Mouse (Mus musculus) neural tube, embryonic 15.5 days (tissue): ENCODE results near the gene Zcchc14. TPM values are rescaled to one million over a fixed set of nuclear protein-coding genes. Genes with fewer than 3 reads are reported as not detected.

ENCODE experiments used
- ATAC-seq: fragments of 200-750 bp; cut with Nextera tagmentation; 2 replicates; pipeline ENCODE4 v1.8.0; 2017; ENCODE audit warnings: mild to moderate bottlenecking, moderate TSS enrichment, moderate library complexity; ENCODE audit not compliant: low FRiP score
- H3K27ac ChIP-seq: fragments of 300-500 bp; sonication (generic); replicated peaks from 2 replicates; pipeline ENCODE4 v1.5.1; 2015; ENCODE audit warnings: mild to moderate bottlenecking, inconsistent platforms
- H3K27me3 ChIP-seq: fragments of 300-500 bp; sonication (generic); replicated peaks from 2 replicates; pipeline ENCODE4 v1.6.1; 2015; ENCODE audit warnings: inconsistent platforms
- H3K36me3 ChIP-seq: fragments of 300-500 bp; sonication (generic); 2 replicates; pipeline ENCODE4 v1.6.1; 2015; ENCODE audit warnings: inconsistent platforms
- H3K4me1 ChIP-seq: fragments of 300-500 bp; sonication (generic); 2 replicates; pipeline ENCODE4 v1.6.1; 2015; ENCODE audit warnings: inconsistent platforms
- H3K4me2 ChIP-seq: fragments of 300-500 bp; sonication (generic); 2 replicates; pipeline ENCODE4 v1.6.1; 2015; ENCODE audit warnings: inconsistent platforms, mild to moderate bottlenecking, moderate library complexity
- H3K4me3 ChIP-seq: fragments of 300-500 bp; sonication (generic); replicated peaks from 2 replicates; pipeline ENCODE4 v1.5.1; 2015; ENCODE audit warnings: mild to moderate bottlenecking, inconsistent platforms
- H3K9ac ChIP-seq: fragments of 300-500 bp; sonication (generic); replicated peaks from 2 replicates; pipeline ENCODE4 v1.6.1; 2015; ENCODE audit warnings: mild to moderate bottlenecking, inconsistent platforms
- H3K9me3 ChIP-seq: fragments of 300-500 bp; sonication (generic); replicated peaks from 2 replicates; pipeline ENCODE4 v1.6.1; 2016; ENCODE audit warnings: inconsistent platforms
- WGBS: fragments of 180-500 bp; shearing (Covaris S2); methylation state at CpG from one replicate; pipeline ENCODE4 v1.1.7; 2015; ENCODE audit warnings: mixed read lengths; 5-methylcytosine and 5-hydroxymethylcytosine counted together
- polyA plus RNA-seq: library from polyadenylated mRNA; unstranded; fragments of >200 nt; fragmentation: Nextera tagmentation; extraction: Ambion mirVana; gene quantifications from 2 replicates; pipeline ENCODE4 v1.2.1, GENCODE M21; 2015

The Zcchc14 gene
- polyA plus RNA-seq, 1 experiment from 2014 or later = 21.3 TPM

- 94% methylated on average over 12 of the region's 12 CpGs for WGBS
- Histone ChIP-seq H3K4me2 (no peak overlapping the region), H3K36me3 (peaks cover 36% of the 10 kb centered on the region), H3K27ac (no peak overlapping the region), H3K9me3 (no peaks in the 10 kb centered on the region), H3K27me3 (no peaks in the 10 kb centered on the region), H3K9ac (no peak overlapping the region), H3K4me3 (no peak overlapping the region), H3K4me1 (no peaks in the 10 kb centered on the region)
- no peak for ATAC-seq
These were observed 92.9 kb downstream of the Zcchc14 start for GRCm38 (mm10) chr8:121559801-121560200.

GRCm38 (mm10) chr8:121558538-121558937 lies 94.2 kb downstream of the Zcchc14 start:
- Histone ChIP-seq H3K9ac (no peak overlapping the region), H3K27ac (no peak overlapping the region), H3K9me3 (no peaks in the 10 kb centered on the region), H3K36me3 (peaks cover 48% of the 10 kb centered on the region), H3K27me3 (no peaks in the 10 kb centered on the region), H3K4me1 (no peaks in the 10 kb centered on the region), H3K4me2 (no peak overlapping the region), H3K4me3 (no peak overlapping the region)
- no peak for ATAC-seq
- WGBS = 89% methylated on average over 16 of the region's 16 CpGs

- Histone ChIP-seq H3K27ac (no peak overlapping the region), H3K4me3 (no peak overlapping the region), H3K27me3 (no peaks in the 10 kb centered on the region), H3K4me2 (no peak overlapping the region), H3K4me1 (no peaks in the 10 kb centered on the region), H3K36me3 (peaks cover 56% of the 10 kb centered on the region), H3K9me3 (no peaks in the 10 kb centered on the region), H3K9ac (no peak overlapping the region)
- no peak for ATAC-seq
- 88% methylated on average over 11 of the region's 11 CpGs for WGBS
These were observed 95.0 kb downstream of the Zcchc14 start for GRCm38 (mm10) chr8:121557746-121558145.

- no peaks in the 10 kb centered on the region for H3K9me3 ChIP-seq
- no peaks in the 10 kb centered on the region for H3K27me3 ChIP-seq
- no peak overlapping the region for H3K9ac ChIP-seq
- no peak overlapping the region for H3K4me3 ChIP-seq
- WGBS = 93% methylated on average over 32 of the region's 32 CpGs
- H3K4me2 ChIP-seq = no peak overlapping the region
- no peak for ATAC-seq
- no peaks in the 10 kb centered on the region for H3K4me1 ChIP-seq
- H3K27ac ChIP-seq = no peak overlapping the region
- H3K36me3 ChIP-seq = peaks cover 74% of the 10 kb centered on the region
These were observed 98.7 kb downstream of the Zcchc14 start for GRCm38 (mm10) chr8:121553831-121554475.

GRCm38 (mm10) chr8:121552506-121552905 lies 100.2 kb downstream of the Zcchc14 start:
- Histone ChIP-seq H3K27me3 (no peaks in the 10 kb centered on the region), H3K9me3 (no peaks in the 10 kb centered on the region), H3K36me3 (peaks cover 59% of the 10 kb centered on the region), H3K4me1 (no peaks in the 10 kb centered on the region), H3K9ac (no peak overlapping the region), H3K27ac (no peak overlapping the region), H3K4me3 (no peak overlapping the region), H3K4me2 (no peak overlapping the region)
- no peak for ATAC-seq
- WGBS = 92% methylated on average over 9 of the region's 9 CpGs

DNA sequence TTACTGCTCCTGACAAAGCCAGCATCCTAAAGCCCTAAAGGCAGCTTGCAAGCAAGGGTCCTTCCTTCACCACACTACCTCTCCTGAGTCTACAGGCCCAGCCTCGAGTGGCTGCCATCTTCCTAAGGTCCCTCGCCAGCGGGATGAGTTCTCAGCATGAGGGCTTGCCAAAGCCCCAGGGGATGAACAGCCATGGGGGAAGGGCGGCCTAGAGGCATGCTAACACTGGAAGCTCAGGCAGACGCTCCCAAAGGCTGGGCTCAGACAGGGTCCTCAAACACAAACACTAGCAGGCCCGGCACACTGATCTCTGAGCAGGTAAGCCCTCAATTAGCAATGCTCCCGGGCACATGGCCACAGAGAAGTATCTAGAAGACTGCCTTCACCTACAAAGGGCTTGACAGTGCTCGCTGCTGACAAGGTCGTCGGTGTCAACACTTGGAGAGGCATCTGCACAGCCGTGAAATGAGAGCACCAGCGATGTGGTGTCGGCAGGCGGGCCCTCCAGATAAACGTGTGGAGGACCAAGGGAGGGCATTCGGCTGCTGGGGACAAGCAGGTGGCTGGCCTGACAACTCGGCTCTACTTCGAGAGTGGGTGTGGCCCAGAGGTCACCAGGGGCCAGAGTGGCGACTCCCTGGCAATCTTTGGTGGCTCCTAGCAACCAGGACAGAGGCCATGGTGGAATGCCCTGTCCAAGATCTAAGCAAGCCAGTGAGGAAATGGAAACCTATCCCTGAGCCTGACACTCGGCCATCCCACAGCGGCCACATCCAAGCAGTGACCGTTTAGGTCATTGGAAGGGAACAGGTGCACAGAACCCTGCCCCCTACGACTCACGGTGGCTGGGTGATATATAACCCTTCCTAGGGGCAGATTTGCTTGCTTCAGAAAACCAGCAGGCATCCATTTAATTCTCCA lies 101.4 kb downstream of the Zcchc14 start:
- H3K4me3 ChIP-seq = no peak overlapping the region
- no peak overlapping the region for H3K27ac ChIP-seq
- no peaks in the 10 kb centered on the region for H3K27me3 ChIP-seq
- peaks cover 59% of the 10 kb centered on the region for H3K36me3 ChIP-seq
- no peak overlapping the region for H3K9ac ChIP-seq
- ATAC-seq = no peak
- no peaks in the 10 kb centered on the region for H3K4me1 ChIP-seq
- H3K4me2 ChIP-seq = no peak overlapping the region
- WGBS = 67% methylated on average over 24 of the region's 24 CpGs
- H3K9me3 ChIP-seq = no peaks in the 10 kb centered on the region

DNA sequence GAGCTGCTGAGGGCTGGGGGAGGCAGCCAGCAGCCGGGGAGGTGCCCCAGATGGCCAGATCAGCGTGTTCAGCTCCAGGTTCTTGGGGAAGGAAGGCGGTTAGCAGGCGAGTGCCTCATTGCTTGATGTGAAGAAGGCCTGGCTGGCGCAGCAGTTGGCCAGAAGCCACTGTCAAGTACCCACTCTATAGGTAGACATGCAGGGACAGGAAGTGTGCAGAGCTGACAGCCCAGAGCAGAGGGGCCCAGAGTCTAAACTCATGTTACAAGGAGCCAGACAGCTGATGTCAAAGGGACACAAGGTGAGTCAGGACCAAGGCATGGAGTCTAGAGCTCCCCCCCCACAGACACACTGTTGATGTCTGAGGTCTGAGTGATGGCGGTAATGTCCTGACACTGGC lies 102.6 kb downstream of the Zcchc14 start:
- Histone ChIP-seq H3K4me2 (no peak overlapping the region), H3K27me3 (0 out of 2 replicates have a peak, but pooled peaks cover 2% of the 10 kb centered on the region), H3K4me1 (no peaks in the 10 kb centered on the region), H3K36me3 (peaks cover 55% of the 10 kb centered on the region), H3K4me3 (no peak overlapping the region), H3K9ac (no peak overlapping the region), H3K27ac (no peak overlapping the region), H3K9me3 (no peaks in the 10 kb centered on the region)
- ATAC-seq = no peak
- 95% methylated on average over 6 of the region's 6 CpGs for WGBS

Other genes with a start within 250 kb of the Zcchc14 start
- gene 1700018B08Rik, start 108.6 kb downstream of the Zcchc14 start, polyA plus RNA-seq = not detected in 2 replicates
- 38.3 and 44.2 TPM in 2 replicates for gene Fbxo31, start 74.1 kb downstream of the Zcchc14 start, polyA plus RNA-seq
- 315 and 351 TPM in 2 replicates for gene Map1lc3b, start 62.5 kb downstream of the Zcchc14 start, polyA plus RNA-seq
- gene Jph3, start 76.7 kb upstream of the Zcchc14 start, polyA plus RNA-seq = 107 and 133 TPM in 2 replicates
- gene Klhdc4, start 176.7 kb upstream of the Zcchc14 start, polyA plus RNA-seq = 44.4 and 44.5 TPM in 2 replicates